Mouse (Mus musculus) C2C12 (cell line): Measurements from ENCODE around the gene Camkmt.

Experiments
- CTCF ChIP-seq: IDR thresholded peaks from one replicate; pipeline ENCODE4 v1.5.1; 2011; ENCODE audit not compliant: control insufficient read depth, insufficient read depth, insufficient read length
- MAX ChIP-seq: IDR thresholded peaks from one replicate; pipeline ENCODE4 v1.6.1; 2011; ENCODE audit warnings: mild to moderate bottlenecking, control low read depth

- TF ChIP-seq CTCF (no peak), MAX (no peak)
Measured at GRCm38 (mm10) chr17:85464466-85465411, 374.4 kb downstream of the Camkmt start.
